Mouse (Mus musculus) G1E (cell line): Measurements from ENCODE around the gene Nhsl2.

Source experiments
- CTCF ChIP-seq: IDR thresholded peaks from 2 replicates; pipeline ENCODE4 v1.5.1; 2012; ENCODE audit warnings: low read depth, low read length, inconsistent platforms, mixed read lengths
- GATA1 ChIP-seq: IDR thresholded peaks from 2 replicates; pipeline ENCODE4 v1.6.1; 2012; ENCODE audit warnings: borderline replicate concordance, low read length, inconsistent platforms, mixed read lengths
- TAL1 ChIP-seq: conservative IDR thresholded peaks from 2 replicates; pipeline ENCODE4 v1.6.1; 2012; ENCODE audit warnings: low read depth, low read length, inconsistent platforms, mixed read lengths

DNA sequence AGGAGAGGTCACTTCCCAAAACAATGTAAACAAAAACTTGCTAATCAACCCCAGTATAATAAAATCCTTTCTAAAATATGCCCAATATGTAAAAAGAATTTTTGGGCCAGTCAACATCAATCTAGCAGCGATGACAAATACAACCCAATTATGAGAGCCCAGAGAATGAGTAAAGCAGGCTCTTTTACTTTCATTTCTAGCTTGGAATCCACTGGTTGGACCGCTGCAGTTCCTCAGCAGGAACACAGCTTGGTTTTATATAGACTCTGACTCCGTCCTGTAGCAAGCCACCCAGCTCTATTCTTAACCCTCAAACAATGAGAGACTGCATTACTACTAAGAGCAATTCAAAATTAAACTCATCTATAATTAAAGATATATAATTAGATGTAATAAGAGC is 37.4 kb upstream of the Nhsl2 start:
- no peak for TF ChIP-seq CTCF
- no peak for TF ChIP-seq GATA1
- no peak for TF ChIP-seq TAL1
